Mouse (Mus musculus) spleen, postnatal 36 days (tissue): ENCODE measurements around the gene Lrrc20.
"Not testable (repeated sequence)": the region's sequence is repeated elsewhere in the genome, so short reads cannot be mapped to it uniquely, and the experiment has no call there.

Experiments
- DNase-seq, 2 experiments: peaks; one replicate each; pipeline ENCODE4 v3.0.0; 2022; ENCODE audit warnings: low spot score in 2 of 2, mixed read lengths in 1 of 2

The Lrrc20 gene

DNA sequence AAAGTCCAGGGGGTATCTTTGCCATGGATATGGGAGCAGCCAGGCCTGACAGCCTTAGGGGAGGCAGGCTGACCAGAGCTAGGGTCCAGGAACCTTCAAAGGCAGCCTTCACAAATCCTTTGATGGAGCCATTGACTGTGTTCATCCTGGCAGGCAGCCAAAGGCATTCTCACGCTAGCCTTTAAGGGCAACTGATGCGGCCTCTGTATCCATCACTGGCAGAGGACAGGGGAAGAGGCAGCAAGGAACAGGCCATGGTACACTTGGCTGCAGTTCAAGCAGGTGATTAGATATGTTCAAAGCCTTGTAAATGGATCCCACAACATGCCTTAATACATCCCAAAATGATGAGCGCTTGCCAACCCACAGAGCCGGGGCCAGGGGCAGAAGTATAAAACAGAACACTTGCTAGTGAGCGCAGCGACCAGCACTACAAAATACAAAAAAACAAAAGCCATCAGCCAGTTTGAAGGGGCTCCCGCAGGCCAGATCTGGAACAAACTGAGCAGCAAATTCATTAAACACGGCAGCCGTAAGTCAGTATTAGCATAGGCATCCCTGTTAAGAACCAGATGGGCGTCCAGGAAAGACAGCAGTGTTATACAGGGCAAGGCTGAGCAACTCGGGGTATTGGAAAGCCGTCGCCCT is 100.6 kb downstream of the Lrrc20 start:
- no peak for DNase-seq

DNA sequence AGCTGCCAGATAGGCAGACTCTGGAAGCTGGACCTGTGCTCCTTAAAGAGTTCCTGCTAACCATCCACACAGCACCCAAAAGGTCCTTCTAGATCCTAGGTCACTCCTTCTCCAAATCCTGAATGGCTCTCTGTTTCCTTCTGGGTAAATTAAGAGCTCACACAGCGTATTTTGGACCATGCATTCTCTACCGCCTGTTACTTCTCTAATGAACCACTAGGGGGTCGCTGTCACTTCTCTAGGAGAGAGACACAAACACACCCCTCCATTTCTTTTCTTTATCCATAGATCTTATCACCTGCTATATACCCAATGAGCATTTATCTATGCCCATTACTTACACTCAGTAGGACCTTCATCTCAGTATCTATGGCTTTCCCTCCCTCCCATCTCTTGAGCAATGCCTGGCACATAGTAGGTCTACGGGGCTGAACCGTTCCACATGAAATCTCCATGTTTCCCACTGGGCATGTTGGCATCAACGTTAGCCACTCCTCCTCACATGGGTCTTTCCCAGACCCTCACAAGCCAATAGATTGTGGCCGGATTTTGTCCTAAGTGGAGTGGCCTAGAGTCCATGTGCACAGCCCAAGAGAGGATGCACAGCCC is 111.7 kb downstream of the Lrrc20 start:
- no peak for DNase-seq

DNA sequence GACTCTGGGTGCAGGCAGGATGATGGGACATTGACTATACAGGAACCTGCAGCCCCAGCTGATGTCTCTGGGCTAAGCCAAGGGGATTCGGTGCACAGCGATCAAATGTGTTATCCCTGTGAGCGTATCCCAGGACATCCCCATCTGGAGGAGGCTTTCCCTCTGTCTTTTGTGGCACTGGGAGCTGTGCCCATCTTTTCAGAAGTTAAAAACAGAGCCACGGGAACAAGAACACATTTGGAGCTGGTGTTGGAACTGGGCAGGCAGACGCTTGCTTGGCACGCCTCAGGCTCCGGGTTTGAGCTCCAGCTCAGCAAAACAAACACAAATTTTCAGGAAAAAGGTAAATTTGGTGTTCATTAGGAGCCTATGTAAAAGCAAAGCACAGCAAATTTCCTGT is 122.4 kb downstream of the Lrrc20 start:
- DNase-seq: no peak

DNA sequence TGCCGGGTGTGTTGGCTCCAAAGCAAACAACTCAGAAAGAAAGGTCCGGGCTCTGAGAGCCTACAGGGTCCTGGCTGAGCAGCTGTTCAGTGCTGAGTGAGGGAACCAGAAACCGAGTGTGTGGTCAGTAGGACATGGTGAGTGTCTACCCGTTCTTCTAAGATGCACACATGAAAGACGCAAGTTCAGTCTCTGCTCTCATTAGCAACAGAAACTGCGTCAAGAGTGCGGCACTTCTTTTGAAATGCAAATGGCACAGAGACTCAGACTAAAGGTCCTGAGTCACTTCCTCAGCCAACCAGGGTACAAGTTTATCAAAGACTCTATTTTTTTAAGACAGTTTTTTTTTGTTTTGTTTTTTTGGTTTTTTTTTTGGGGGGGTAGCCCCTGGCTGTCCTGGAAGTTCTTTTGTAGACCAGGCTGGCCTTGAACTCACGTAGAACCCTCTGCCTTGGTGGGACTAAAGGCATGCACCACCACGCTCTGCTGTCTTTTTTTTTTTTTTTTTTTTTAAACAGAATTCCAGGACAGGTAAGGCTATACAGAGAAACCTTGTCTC is 124.0 kb downstream of the Lrrc20 start:
- no peak for DNase-seq

DNA sequence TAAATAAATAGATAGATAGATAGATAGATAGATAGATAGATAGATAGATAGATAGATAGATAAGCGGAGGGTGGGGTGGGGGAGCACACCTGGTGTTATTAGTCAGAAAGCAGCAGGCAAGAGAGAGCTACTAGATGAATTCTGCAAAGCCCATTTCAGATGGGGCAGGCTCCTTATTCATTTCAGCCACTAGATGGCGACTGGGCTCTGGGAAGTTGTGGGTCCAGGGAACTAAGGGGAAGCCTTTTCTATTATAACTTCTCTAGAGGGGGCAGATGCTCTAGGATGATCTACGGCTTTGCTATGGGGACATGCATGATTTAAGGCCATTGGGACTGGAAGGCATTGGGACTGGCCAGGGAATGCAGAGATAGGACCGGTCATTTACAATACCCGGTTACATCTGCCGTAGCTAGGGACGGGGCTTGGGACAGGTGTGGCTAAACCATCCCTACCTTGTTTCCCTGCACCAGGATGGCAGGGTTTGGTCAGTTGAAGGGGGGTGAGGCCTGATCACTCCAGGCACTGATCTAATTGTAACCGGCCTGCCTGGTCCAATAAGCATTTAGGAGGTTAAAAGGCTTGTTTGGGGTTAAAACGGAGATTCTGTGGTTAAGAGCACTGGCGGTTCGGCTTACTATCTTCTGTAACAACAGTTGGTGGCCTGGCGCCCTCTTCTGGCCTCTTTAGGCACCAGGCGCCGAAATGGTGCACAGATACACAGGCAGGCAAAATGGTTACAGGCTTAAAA is 126.9 kb downstream of the Lrrc20 start:
- peak; percentile 7 to 41 for DNase-seq

DNA sequence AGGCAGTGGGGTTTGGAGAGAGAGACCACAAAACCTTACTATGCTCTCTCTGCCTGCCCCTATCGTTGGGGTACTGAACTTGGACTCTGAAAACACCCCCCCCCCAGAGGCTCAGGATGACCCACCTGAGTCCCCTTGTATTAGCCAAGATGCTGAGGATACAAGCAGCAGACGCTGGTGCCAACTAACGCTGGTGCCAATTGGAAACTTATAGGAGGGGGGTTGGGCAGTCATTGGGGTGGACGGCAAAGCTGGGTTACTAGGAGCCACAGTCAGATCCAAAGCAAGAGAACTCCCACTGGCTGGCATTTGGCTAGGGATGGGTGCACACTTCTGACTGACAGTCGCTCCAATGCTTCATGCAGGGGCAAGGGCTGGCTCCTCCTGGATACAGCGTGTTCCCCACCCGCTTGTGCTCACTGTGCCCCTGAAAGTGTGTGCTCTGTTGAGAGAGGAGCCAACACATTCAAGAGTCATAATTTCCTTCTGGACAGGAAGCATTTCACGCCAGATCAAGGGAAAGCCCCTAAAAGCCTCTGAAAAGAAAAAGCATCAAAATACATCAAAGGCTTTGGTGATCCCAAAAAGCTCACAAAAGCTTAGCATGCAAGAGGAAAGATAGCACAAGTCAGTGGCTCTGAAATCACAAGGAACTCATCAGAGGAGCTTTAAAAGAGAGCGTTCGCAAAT is 128.9 kb downstream of the Lrrc20 start:
- no peak for DNase-seq

DNA sequence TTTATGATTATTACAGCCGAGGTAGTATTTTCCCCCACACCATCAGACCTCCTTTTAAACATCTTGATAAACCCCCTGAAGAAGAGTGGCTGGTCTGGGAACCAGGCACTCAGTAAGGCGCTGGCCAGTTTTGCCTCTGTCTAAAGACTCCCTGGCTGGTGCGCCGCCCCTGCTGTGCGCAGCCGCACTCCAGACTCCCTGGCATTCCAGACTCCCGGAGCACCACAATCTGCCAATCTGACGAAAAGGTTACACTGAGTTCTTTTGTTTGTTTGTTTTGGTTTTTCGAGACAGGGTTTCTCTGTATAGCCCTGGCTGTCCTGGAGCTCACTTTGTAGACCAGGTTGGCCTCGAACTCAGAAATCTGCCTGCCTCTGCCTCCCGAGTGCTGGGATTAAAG is 129.8 kb downstream of the Lrrc20 start:
- not testable (repeated sequence) for DNase-seq

DNA sequence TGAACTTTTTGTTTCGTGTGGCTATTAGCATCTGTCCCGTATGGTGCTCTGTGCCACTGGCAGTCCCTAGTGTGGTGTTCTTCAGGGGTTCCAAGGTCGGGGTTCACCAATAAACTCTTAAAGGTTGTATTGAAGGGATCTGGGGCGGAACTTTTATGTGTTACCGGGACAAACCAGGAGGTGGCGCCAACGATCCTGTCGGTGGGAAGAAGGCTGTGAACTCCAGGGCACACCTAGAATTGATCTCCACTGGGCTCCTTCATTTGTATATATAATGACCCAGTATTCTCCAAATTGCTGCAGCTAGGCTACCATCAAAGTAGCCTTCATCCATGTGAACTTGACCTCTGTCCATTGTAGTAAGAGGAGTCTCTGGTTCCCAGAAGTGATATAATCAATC is 130.2 kb downstream of the Lrrc20 start:
- peak; percentile 17 to 25 for DNase-seq

DNA sequence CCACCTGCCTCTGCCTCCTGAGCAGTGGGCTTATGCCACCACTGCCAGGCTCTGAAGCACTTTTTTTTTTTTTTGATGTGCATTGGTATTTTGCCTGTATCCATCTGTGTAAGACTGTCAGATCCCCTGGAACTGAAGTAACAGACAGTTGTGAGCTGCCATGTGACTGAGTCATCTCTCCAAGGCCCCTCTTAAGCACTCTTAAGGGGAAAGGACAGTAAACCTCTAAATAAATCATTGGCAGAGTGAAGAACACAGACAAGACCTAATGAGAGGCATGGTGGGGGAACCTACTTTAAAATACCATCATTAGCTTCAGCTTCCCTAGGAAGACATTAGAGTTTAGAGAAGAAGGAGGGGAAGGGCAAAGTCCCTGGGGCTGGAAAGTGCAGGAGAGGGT is 132.6 kb downstream of the Lrrc20 start:
- no peak for DNase-seq

DNA sequence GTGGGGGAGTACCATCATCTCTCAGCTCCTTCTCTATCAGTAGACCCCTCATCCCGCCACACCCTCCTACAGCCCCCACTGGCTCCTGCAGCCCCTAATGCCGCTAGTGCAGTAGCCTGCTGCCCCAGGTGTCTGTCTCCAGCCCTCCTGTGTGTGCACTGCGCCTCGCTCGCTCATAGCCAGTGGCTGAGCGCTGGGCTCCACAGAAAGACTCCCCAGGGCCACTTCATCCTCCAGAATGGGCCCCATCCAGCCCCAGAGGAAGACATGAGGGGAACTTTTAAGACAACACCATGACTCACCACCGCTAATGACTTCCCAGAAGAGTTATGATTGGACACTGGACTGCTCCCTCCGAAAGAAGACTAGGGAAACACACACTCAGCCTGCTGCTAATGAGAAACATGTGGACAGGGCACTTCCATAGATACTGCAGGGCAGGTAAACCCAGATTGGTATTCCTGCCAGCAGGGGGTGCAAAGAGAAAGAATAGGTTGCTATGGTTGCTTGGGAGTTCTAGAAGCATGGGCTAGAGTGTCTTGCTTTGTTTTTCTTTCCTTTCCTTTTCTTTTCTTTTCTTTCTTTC is 135.1 kb downstream of the Lrrc20 start:
- peak; percentile 10 to 27 for DNase-seq

DNA sequence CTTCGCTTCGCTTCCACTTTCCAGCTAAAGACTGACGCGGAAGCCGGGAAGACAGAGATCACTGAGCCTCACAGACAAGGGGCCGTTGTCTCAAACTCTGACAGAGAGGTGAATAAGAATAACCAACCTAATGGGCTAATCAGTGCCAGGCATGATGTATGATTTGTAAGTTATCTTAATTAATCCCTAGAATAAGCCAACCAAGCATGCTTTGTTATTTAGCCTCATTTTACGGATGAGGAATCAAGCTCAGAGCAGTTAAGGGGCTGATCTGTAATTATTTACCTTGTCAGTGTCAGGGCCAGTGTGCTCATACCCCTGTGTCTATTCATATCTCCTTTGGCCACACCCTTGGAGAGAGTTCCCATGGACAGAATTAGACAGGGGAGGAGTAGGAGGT is 138.7 kb downstream of the Lrrc20 start:
- DNase-seq: no peak

DNA sequence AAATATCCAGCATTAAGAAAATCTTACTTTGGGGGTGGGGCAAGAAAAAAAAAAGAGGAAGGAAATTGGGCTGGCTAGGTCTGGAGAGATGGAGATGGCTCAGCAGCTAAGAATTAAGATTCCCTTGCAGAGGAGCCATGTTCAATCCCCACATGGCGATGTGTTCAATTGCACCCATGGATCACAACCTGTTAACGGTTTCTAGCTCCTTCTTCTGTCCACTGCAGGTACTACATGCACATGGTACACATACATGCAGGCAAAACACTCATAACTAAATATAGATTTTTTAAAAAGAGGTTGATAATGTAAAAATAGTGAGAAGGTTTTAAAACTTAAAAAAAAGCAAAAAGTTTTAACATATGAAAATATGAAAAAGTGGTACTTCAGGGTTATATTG is 142.9 kb downstream of the Lrrc20 start:
- DNase-seq: no peak

DNA sequence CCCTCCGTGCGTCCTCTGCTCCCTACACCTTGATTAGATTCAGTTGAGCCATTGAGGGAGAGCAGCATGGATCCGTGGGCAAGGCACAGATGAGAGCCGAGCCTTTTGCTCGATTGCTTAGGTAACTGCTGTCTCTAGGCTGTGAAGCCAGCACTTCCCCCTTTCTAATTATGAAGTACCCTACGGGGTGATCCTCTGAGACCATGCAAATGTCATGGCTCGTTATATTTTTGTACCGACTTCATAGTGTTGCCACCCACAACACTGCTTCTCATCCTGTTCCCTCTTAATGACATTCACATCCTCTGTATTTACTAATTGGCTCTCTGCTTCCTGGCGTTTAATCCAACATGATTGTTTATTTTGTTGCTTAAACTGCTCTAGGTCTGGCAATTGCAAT is 146.1 kb downstream of the Lrrc20 start:
- peak; percentile 36 to 46 for DNase-seq

DNA sequence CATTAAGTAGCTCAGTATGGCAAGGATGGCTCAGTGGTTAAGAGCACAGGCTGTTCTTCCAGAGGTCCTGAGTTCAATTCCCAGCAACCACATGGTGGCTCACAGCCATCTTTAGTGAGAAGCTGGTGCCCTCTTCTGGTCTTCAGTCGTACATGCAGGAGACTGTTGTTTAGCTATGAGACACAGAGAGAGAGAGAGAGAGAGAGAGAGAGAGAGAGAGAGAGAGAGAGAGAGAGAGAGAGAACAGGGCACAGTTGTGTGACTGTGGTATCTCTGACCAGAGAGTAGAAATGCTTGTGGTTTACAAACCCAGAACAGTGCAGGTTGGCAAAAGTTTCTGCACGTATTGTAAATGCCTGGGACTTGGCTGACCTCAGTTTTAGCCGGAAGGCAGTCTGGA is 148.3 kb downstream of the Lrrc20 start:
- DNase-seq: not testable (repeated sequence)

DNA sequence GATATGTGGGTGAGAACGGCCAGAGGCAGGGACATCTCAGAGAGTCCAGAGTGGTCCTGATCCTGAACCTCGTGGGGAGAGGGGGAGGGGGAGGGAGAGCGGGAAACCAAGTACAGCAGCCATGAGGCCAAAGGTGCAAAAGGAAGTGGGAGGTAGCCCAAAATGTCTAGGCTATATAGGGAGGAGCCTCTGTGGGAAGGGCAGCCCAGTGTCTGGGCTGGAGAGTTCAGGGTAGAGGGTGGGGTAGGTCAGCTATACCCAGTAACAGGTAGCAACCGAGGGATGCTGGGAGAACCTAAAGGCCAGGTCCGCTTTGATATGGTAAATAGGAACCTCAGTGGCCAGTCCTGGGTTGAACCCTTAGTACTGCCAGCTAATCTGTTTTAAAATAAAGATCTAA is 149.2 kb downstream of the Lrrc20 start:
- DNase-seq: no peak

DNA sequence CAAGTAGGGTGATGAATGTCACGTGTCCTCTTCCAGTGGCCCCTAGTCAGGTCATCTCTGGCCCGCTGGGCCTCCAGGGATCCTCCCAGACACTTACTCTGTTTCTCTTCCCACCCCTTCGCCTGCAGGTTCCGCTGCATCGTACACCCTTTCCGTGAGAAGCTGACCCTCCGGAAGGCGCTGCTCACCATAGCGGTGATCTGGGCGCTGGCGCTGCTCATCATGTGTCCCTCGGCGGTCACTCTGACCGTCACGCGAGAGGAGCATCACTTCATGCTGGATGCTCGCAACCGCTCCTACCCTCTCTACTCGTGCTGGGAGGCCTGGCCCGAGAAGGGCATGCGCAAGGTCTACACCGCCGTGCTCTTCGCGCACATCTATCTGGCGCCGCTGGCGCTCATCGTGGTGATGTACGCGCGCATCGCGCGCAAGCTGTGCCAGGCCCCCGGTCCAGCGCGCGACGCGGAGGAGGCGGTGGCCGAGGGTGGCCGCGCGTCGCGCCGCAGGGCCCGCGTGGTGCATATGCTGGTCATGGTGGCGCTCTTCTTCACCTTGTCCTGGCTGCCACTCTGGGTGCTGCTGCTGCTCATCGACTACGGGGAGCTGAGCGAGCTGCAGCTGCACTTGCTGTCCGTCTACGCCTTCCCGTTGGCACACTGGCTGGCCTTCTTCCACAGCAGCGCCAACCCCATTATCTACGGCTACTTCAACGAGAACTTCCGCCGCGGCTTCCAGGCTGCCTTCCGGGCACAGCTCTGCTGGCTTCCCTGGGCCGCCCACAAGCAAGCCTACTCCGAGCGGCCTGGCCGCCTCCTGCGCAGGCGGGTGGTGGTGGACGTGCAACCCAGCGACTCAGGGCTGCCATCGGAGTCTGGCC is 150.0 kb downstream of the Lrrc20 start:
- DNase-seq: no peak

DNA sequence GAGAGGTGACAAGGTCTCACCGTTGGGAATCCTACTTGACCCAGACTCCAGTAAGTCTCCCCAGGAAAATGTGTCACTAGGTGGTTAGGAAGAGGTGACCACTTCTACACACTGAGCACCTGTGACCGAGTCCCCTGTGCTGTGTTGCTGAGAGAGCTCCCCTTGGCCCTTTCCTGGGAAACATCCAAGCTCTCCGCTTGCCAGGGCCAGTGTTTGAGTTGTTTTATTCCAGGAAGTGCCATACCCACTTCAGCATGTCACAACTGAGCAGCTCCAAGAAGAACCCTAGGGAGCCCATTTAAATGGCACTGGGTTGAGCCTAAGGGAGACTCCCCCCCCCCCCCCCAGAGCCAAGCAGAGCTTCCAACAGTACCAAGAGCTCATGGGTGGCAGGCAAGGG is 150.9 kb downstream of the Lrrc20 start:
- no peak for DNase-seq

DNA sequence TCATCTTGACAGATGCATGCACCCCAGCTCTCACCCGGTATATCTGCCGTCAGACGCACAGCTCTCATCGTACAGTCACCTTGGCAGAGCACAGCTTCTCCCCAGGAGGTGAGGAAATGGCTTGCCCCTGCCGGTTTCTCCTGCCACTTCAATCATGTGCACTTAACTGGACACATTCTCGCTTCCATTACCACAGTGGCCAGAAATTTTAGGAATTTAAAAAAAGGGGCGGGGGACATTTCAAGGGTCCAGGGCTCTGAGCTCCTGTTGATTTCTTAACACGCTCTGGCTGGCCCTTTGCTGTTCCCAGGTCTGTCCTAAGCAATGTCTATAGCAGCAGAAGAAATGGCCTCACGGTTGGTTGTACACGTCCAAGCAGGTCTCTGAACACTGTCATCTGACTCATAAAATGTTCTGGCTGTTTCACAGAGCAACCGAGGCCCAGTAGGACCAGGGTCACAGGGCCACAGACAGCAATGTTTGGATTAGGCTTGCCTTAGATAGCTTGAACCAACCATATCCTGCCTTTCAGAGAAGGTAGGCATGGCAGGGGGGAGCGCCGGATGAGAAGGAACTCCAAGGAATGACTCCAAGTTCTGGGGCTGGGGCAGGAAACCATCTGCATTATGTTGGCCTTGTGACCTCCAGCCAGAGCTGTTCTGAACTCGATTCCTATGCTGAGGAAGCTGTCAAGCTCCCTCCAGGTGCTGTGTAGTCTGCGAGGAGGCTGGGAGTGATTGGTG is 151.8 kb downstream of the Lrrc20 start:
- no peak for DNase-seq

DNA sequence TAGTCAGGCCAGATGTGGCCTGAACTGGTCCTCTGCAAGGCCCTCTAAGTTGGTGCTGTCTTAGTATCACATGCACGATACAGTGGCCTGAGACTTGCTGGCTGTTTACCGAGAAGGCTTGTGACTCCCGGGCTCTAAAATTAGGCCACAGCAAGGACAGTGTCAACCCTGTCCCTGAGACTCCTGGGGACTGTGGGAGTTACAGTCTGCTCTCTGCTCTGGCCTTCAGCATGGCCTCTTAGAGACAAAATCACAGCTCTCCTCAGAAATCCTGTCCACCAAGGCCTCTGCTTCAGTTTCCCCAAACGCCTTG is 152.3 kb downstream of the Lrrc20 start:
- no peak for DNase-seq
